Mouse (Mus musculus): ENCODE measurements around the gene Vmn1r159.
"Not testable (repeated sequence)": the region's sequence is repeated elsewhere in the genome, so short reads cannot be mapped to it uniquely, and the experiment has no call there.

The Vmn1r159 gene

DNA sequence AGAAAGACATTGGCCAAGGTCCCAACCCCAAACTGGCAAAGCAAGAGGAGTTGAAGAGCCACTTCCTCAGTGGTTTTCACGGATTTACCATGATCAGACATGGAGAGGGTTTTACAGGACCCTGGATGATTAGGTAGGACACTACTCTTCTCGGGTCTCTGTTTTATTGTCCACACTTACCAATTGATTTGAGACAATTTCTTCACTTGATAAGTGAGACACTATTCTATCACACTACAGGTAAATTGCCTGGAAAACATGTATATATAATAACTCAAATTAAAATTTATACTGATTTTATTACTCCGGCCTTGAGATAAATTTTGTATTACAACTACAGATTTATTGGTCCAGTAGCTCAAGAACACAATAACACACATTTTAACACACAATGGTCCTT lies at the start of gene Vmn1r159:
Gene Vmn1r159, minus strand, starts transcription at position 101 of the 400 bp plus-strand sequence.
- not testable (repeated sequence) for DNase-seq (ENCODE audit: low read depth)

GRCm38 (mm10) chr7:22870924-22871323 lies 27.5 kb upstream of the Vmn1r159 start, which contains the start of gene Vmn1r160:
TSS of gene Vmn1r160 (plus strand) at chr7:22871224.
- not testable (repeated sequence) for DNase-seq (ENCODE audit: low read depth)

Data from naive thymus-derived CD4-positive, alpha-beta T cell, adult 2 months (primary cell).